Mouse (Mus musculus): ENCODE measurements at regions not wholly inside any gene's neighbourhood (a gene's known extent, or its start where the extent isn't known, plus 50 kb on each side); places are given as distances from the start of the nearest gene placed in this dataset.

- Histone ChIP-seq H3K4me3 (ENCODE audit: low read depth, low read length) (no peak overlapping the region), H3K36me3 (ENCODE audit: control insufficient read depth, insufficient read depth, low read length) (no peaks in the 10 kb centered on the region), H3K4me1 (ENCODE audit: control insufficient read depth, insufficient read depth, low read length) (no peaks in the 10 kb centered on the region), H3K27ac (ENCODE audit: low read length) (no peak overlapping the region), H3K9me3 (ENCODE audit: control insufficient read depth, low read depth, low read length) (no peaks in the 10 kb centered on the region), H3K27me3 (ENCODE audit: control insufficient read depth, insufficient read depth, low read length) (no peaks in the 10 kb centered on the region), H3K4me2 (replicated peaks; ENCODE audit: low read depth, low read length) (no peak overlapping the region), H3K9ac (replicated peaks; ENCODE audit: low read depth, low read length) (no peak overlapping the region)
- no peak for ATAC-seq (ENCODE audit: insufficient number of reproducible peaks, insufficient read depth, low FRiP score, low read depth)
- 37% methylated on average over 9 of the region's 9 CpGs for WGBS
Observed at GRCm38 (mm10) chr13:70124860-70125545, 322.8 kb downstream of the Med10 start.

GRCm38 (mm10) chr13:70127310-70127709 lies 325.1 kb downstream of the Med10 start:
- no peaks in the 10 kb centered on the region for H3K4me1 ChIP-seq (ENCODE audit: control insufficient read depth, insufficient read depth, low read length)
- 79% methylated on average over 4 of the region's 4 CpGs for WGBS
- H3K27ac ChIP-seq (ENCODE audit: low read length), result no peak overlapping the region
- no peak overlapping the region for H3K4me2 ChIP-seq (replicated peaks; ENCODE audit: low read depth, low read length)
- no peaks in the 10 kb centered on the region for H3K36me3 ChIP-seq (ENCODE audit: control insufficient read depth, insufficient read depth, low read length)
- H3K27me3 ChIP-seq (ENCODE audit: control insufficient read depth, insufficient read depth, low read length), result no peaks in the 10 kb centered on the region
- H3K4me3 ChIP-seq (ENCODE audit: low read depth, low read length), result no peak overlapping the region
- no peaks in the 10 kb centered on the region for H3K9me3 ChIP-seq (ENCODE audit: control insufficient read depth, low read depth, low read length)
- ATAC-seq (ENCODE audit: insufficient number of reproducible peaks, insufficient read depth, low FRiP score, low read depth), result no peak
- H3K9ac ChIP-seq (replicated peaks; ENCODE audit: low read depth, low read length), result no peak overlapping the region

- Histone ChIP-seq H3K4me2 (replicated peaks; ENCODE audit: low read depth, low read length) (no peak overlapping the region), H3K27me3 (ENCODE audit: control insufficient read depth, insufficient read depth, low read length) (no peaks in the 10 kb centered on the region), H3K27ac (ENCODE audit: low read length) (no peak overlapping the region), H3K9me3 (ENCODE audit: control insufficient read depth, low read depth, low read length) (no peaks in the 10 kb centered on the region), H3K4me3 (ENCODE audit: low read depth, low read length) (no peak overlapping the region), H3K36me3 (ENCODE audit: control insufficient read depth, insufficient read depth, low read length) (no peaks in the 10 kb centered on the region), H3K4me1 (ENCODE audit: control insufficient read depth, insufficient read depth, low read length) (no peaks in the 10 kb centered on the region), H3K9ac (replicated peaks; ENCODE audit: low read depth, low read length) (no peak overlapping the region)
- no peak for ATAC-seq (ENCODE audit: insufficient number of reproducible peaks, insufficient read depth, low FRiP score, low read depth)
- 80% methylated on average over 8 of the region's 8 CpGs for WGBS
Observed at GRCm38 (mm10) chr13:70134544-70134943, 332.3 kb downstream of the Med10 start.

- ATAC-seq (ENCODE audit: insufficient number of reproducible peaks, insufficient read depth, low FRiP score, low read depth), result no peak
- H3K4me3 ChIP-seq (ENCODE audit: low read depth, low read length), result no peak overlapping the region
- no peak overlapping the region for H3K27ac ChIP-seq (ENCODE audit: low read length)
- no peak overlapping the region for H3K9ac ChIP-seq (replicated peaks; ENCODE audit: low read depth, low read length)
- WGBS, result 59% methylated on average over 1 of the region's 1 CpGs
- H3K4me1 ChIP-seq (ENCODE audit: control insufficient read depth, insufficient read depth, low read length), result no peaks in the 10 kb centered on the region
- no peaks in the 10 kb centered on the region for H3K9me3 ChIP-seq (ENCODE audit: control insufficient read depth, low read depth, low read length)
- no peaks in the 10 kb centered on the region for H3K36me3 ChIP-seq (ENCODE audit: control insufficient read depth, insufficient read depth, low read length)
- H3K27me3 ChIP-seq (ENCODE audit: control insufficient read depth, insufficient read depth, low read length), result no peaks in the 10 kb centered on the region
- H3K4me2 ChIP-seq (replicated peaks; ENCODE audit: low read depth, low read length), result no peak overlapping the region
Observed at GRCm38 (mm10) chr13:70136209-70136608, 334.0 kb downstream of the Med10 start.

GRCm38 (mm10) chr13:70144461-70144860 lies 342.3 kb downstream of the Med10 start:
- 65% methylated on average over 4 of the region's 4 CpGs for WGBS
- H3K27me3 ChIP-seq (ENCODE audit: control insufficient read depth, insufficient read depth, low read length), result no peaks in the 10 kb centered on the region
- H3K4me2 ChIP-seq (replicated peaks; ENCODE audit: low read depth, low read length), result no peak overlapping the region
- no peaks in the 10 kb centered on the region for H3K4me1 ChIP-seq (ENCODE audit: control insufficient read depth, insufficient read depth, low read length)
- H3K27ac ChIP-seq (ENCODE audit: low read length), result no peak overlapping the region
- no peak overlapping the region for H3K9ac ChIP-seq (replicated peaks; ENCODE audit: low read depth, low read length)
- H3K9me3 ChIP-seq (ENCODE audit: control insufficient read depth, low read depth, low read length), result no peaks in the 10 kb centered on the region
- ATAC-seq (ENCODE audit: insufficient number of reproducible peaks, insufficient read depth, low FRiP score, low read depth), result no peak
- H3K36me3 ChIP-seq (ENCODE audit: control insufficient read depth, insufficient read depth, low read length), result no peaks in the 10 kb centered on the region
- H3K4me3 ChIP-seq (ENCODE audit: low read depth, low read length), result no peak overlapping the region

DNA sequence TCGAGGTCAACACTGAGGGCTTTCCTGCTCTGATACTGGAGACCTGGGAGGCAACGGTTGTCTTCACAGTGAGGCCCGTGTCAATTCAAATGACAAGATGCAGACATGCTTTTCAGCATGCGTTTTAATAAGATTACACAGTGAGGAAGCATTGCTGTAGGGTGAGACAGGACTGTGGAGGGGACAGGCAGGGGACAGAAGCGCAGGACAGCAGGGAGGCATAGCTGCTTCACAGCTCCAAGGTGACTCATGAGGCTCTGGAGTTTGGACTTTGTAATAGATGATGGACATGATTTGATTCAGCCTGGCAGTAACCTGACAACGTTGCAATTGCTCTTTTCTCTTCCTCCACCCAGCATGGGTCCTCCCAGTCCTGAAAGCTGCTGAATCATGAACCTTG lies 343.3 kb downstream of the Med10 start:
- Histone ChIP-seq H3K4me3 (ENCODE audit: low read depth, low read length) (no peak overlapping the region), H3K4me1 (ENCODE audit: control insufficient read depth, insufficient read depth, low read length) (no peaks in the 10 kb centered on the region), H3K9ac (replicated peaks; ENCODE audit: low read depth, low read length) (no peak overlapping the region), H3K27me3 (ENCODE audit: control insufficient read depth, insufficient read depth, low read length) (no peaks in the 10 kb centered on the region), H3K27ac (ENCODE audit: low read length) (no peak overlapping the region), H3K9me3 (ENCODE audit: control insufficient read depth, low read depth, low read length) (no peaks in the 10 kb centered on the region), H3K4me2 (replicated peaks; ENCODE audit: low read depth, low read length) (no peak overlapping the region), H3K36me3 (ENCODE audit: control insufficient read depth, insufficient read depth, low read length) (no peaks in the 10 kb centered on the region)
- WGBS, result 59% methylated on average over 6 of the region's 6 CpGs
- no peak for ATAC-seq (ENCODE audit: insufficient number of reproducible peaks, insufficient read depth, low FRiP score, low read depth)

GRCm38 (mm10) chr13:70149041-70149898 lies 347.1 kb downstream of the Med10 start:
- H3K9me3 ChIP-seq (ENCODE audit: control insufficient read depth, low read depth, low read length), result no peaks in the 10 kb centered on the region
- WGBS, result 23% methylated on average over 8 of the region's 8 CpGs
- H3K9ac ChIP-seq (replicated peaks; ENCODE audit: low read depth, low read length), result no peak overlapping the region
- ATAC-seq (ENCODE audit: insufficient number of reproducible peaks, insufficient read depth, low FRiP score, low read depth), result no peak
- H3K4me1 ChIP-seq (ENCODE audit: control insufficient read depth, insufficient read depth, low read length), result no peaks in the 10 kb centered on the region
- no peak overlapping the region for H3K4me3 ChIP-seq (ENCODE audit: low read depth, low read length)
- H3K27ac ChIP-seq (ENCODE audit: low read length), result no peak overlapping the region
- H3K4me2 ChIP-seq (replicated peaks; ENCODE audit: low read depth, low read length), result no peak overlapping the region
- no peaks in the 10 kb centered on the region for H3K27me3 ChIP-seq (ENCODE audit: control insufficient read depth, insufficient read depth, low read length)
- no peaks in the 10 kb centered on the region for H3K36me3 ChIP-seq (ENCODE audit: control insufficient read depth, insufficient read depth, low read length)

DNA sequence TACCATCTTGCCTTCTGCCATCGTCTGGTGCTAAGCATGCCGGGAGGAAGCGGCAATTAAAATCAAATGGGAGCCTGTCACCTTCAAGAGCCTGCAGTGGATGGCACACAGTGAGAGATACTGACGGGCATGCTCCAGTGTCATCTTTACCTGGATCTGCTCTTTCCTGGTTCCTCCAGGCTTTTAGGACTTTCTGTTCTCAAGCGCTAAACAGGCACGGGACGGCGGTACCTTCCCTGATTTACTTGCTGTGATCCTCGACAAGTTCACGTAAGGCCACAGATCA lies 347.6 kb downstream of the Med10 start:
- Histone ChIP-seq H3K4me3 (ENCODE audit: low read depth, low read length) (no peak overlapping the region), H3K9ac (replicated peaks; ENCODE audit: low read depth, low read length) (no peak overlapping the region), H3K9me3 (ENCODE audit: control insufficient read depth, low read depth, low read length) (no peaks in the 10 kb centered on the region), H3K4me2 (replicated peaks; ENCODE audit: low read depth, low read length) (no peak overlapping the region), H3K27me3 (ENCODE audit: control insufficient read depth, insufficient read depth, low read length) (no peaks in the 10 kb centered on the region), H3K36me3 (ENCODE audit: control insufficient read depth, insufficient read depth, low read length) (no peaks in the 10 kb centered on the region), H3K4me1 (ENCODE audit: control insufficient read depth, insufficient read depth, low read length) (no peaks in the 10 kb centered on the region), H3K27ac (ENCODE audit: low read length) (no peak overlapping the region)
- WGBS, result 42% methylated on average over 10 of the region's 10 CpGs
- no peak for ATAC-seq (ENCODE audit: insufficient number of reproducible peaks, insufficient read depth, low FRiP score, low read depth)
